18 mouse cellular contexts compared by ENCODE assay signal in genomic region chr5:134465197-134465596, GRCm38 (mm10).
"Had no signal": no experiment of that assay in that cellular context is flagged by ENCODE, and none has a peak within 500 bp of the region (broad histone marks: within the 10 kb centered on the region; RNA-seq: fewer than 3 reads in every experiment).

No protein-coding gene starts in this region.

- DNase-seq: kidney, adult 11 months; kidney, adult 8-10 months; kidney, postnatal 10 days; kidney, postnatal 36 days; lung, embryonic 14.5 days; lung, postnatal 36 days; thymus, adult 18-20 months had no signal

- H3K9ac ChIP-seq: intestine, embryonic 15.5 days; kidney, embryonic 15.5 days; limb, embryonic 13.5 days; lung, embryonic 14.5 days; midbrain, embryonic 13.5 days; neural tube, embryonic 13.5 days had no signal

- H3K27me3 ChIP-seq: intestine, embryonic 15.5 days; kidney, embryonic 15.5 days; limb, embryonic 13.5 days; midbrain, embryonic 13.5 days; neural tube, embryonic 13.5 days had no signal

- ATAC-seq: intestine, embryonic 15.5 days; lung, postnatal 0 days; midbrain, embryonic 13.5 days; midbrain, embryonic 16.5 days had no signal

- H3K9me3 ChIP-seq: intestine, embryonic 15.5 days; kidney, embryonic 15.5 days; limb, embryonic 10.5 days; limb, embryonic 13.5 days; megakaryocyte, embryonic 14.5 days; midbrain, embryonic 10.5 days; midbrain, embryonic 13.5 days; neural tube, embryonic 13.5 days had no signal

- H3K36me3 ChIP-seq: intestine, embryonic 15.5 days; kidney, embryonic 15.5 days; limb, embryonic 10.5 days; limb, embryonic 13.5 days; midbrain, embryonic 10.5 days; midbrain, embryonic 13.5 days; neural tube, embryonic 13.5 days had no signal

- H3K4me3 ChIP-seq: intestine, embryonic 15.5 days; kidney, embryonic 15.5 days; limb, embryonic 10.5 days; limb, embryonic 13.5 days; megakaryocyte, embryonic 14.5 days; midbrain, embryonic 10.5 days; midbrain, embryonic 13.5 days; myocyte; neural tube, embryonic 13.5 days had no signal

- H3K27ac ChIP-seq: intestine, embryonic 15.5 days; kidney, embryonic 15.5 days; limb, embryonic 13.5 days had no signal

- H3K4me2 ChIP-seq: intestine, embryonic 15.5 days; kidney, embryonic 15.5 days; limb, embryonic 13.5 days; lung, embryonic 14.5 days; midbrain, embryonic 13.5 days; neural tube, embryonic 13.5 days had no signal
